Mouse (Mus musculus): ENCODE results near the gene Arfgap3. TPM values are rescaled to one million over a fixed set of nuclear protein-coding genes. Genes with fewer than 3 reads are reported as not detected.

Gene Arfgap3
- polyA plus RNA-seq, 1 experiment from 2014 or later = 60.8 TPM

DNA sequence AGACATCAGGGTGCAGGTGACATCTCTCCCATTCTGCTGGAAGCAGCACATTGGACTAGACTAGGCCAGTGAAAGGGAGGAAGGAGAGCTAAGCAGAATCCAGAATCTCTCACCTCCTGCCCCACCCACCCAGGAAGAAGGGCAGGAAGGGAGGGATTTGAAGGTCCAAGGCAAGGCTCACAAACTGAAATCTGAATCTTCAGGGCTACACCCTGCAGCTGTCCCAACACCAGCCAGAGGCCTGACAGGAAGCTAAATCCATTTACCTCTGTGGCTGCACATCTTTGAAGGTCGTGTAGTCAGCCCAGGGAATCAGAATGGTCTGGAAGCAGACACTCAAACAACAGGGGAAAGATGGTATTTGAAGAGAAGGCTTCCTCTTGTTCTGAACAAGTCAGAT, 84.8 kb downstream of the Arfgap3 start:
- 14% methylated on average over 1 of the region's 1 CpGs for WGBS
- no peak for ATAC-seq (ENCODE audit: insufficient number of reproducible peaks, insufficient read depth, low FRiP score, low read depth)
- Histone ChIP-seq H3K4me2 (replicated peaks; ENCODE audit: low read depth, low read length) (no peak overlapping the region), H3K9ac (replicated peaks; ENCODE audit: low read depth, low read length) (no peak overlapping the region), H3K4me3 (ENCODE audit: low read depth, low read length) (no peak overlapping the region), H3K4me1 (ENCODE audit: control insufficient read depth, insufficient read depth, low read length) (no peaks in the 10 kb centered on the region), H3K27ac (ENCODE audit: low read length) (no peak overlapping the region), H3K27me3 (ENCODE audit: control insufficient read depth, insufficient read depth, low read length) (no peaks in the 10 kb centered on the region), H3K9me3 (ENCODE audit: control insufficient read depth, low read depth, low read length) (no peaks in the 10 kb centered on the region), H3K36me3 (ENCODE audit: control insufficient read depth, insufficient read depth, low read length) (no peaks in the 10 kb centered on the region)

DNA sequence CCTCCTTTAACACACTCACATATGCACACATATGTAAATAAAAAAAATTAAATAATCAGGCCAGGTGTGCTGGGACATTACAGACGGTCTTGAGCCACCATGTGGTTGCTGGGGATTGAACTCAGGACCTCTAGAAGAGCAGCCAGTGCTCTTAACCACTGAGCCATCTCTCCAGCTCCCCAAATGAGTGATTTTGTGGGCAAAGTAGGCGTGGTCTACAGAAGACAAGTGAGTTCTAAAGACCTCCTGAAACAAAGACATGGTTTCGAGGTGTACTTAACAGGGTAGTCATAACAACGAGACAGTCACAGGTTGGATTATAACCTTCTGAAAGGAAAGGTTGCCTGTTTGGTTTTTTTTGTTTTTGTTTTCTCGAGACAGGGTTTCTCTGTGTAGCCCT, 86.6 kb downstream of the Arfgap3 start:
- ATAC-seq (ENCODE audit: insufficient number of reproducible peaks, insufficient read depth, low FRiP score, low read depth) = no peak
- Histone ChIP-seq H3K36me3 (ENCODE audit: control insufficient read depth, insufficient read depth, low read length) (no peaks in the 10 kb centered on the region), H3K4me1 (ENCODE audit: control insufficient read depth, insufficient read depth, low read length) (no peaks in the 10 kb centered on the region), H3K4me3 (ENCODE audit: low read depth, low read length) (no peak overlapping the region), H3K9me3 (ENCODE audit: control insufficient read depth, low read depth, low read length) (no peaks in the 10 kb centered on the region), H3K27me3 (ENCODE audit: control insufficient read depth, insufficient read depth, low read length) (no peaks in the 10 kb centered on the region), H3K27ac (ENCODE audit: low read length) (no peak overlapping the region), H3K4me2 (replicated peaks; ENCODE audit: low read depth, low read length) (no peak overlapping the region), H3K9ac (replicated peaks; ENCODE audit: low read depth, low read length) (no peak overlapping the region)
- 79% methylated on average over 5 of the region's 5 CpGs for WGBS

DNA sequence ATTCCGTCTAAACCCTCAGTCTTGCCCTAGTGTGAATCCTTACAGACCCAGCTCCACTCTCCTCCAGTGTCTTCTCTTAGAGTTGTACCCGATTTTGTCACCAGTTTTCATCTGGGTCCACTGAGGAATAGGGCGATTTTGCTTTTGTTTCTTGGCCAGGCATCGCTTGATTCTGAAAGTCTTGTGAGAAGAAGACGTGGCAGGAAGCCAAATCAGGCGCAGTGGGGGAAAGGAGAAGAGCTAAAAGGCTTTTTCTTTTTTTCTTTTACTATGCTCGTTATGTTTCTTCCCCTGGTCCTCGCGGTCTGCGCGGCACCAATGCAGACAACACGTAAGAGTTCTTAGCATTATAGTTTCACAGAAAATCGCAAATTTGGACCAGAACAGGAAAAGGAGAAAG, 92.1 kb downstream of the Arfgap3 start:
- Histone ChIP-seq H3K9me3 (ENCODE audit: control insufficient read depth, low read depth, low read length) (0 out of 2 replicates have a peak, but pooled peaks cover 2% of the 10 kb centered on the region), H3K9ac (replicated peaks; ENCODE audit: low read depth, low read length) (no peak overlapping the region), H3K36me3 (ENCODE audit: control insufficient read depth, insufficient read depth, low read length) (no peaks in the 10 kb centered on the region), H3K4me2 (replicated peaks; ENCODE audit: low read depth, low read length) (no peak overlapping the region), H3K27ac (ENCODE audit: low read length) (peak overlapping the region; percentile 44; the same call in 1 of the 2 replicates), H3K27me3 (ENCODE audit: control insufficient read depth, insufficient read depth, low read length) (no peaks in the 10 kb centered on the region), H3K4me1 (ENCODE audit: control insufficient read depth, insufficient read depth, low read length) (no peaks in the 10 kb centered on the region), H3K4me3 (ENCODE audit: low read depth, low read length) (no peak overlapping the region)
- no peak for ATAC-seq (ENCODE audit: insufficient number of reproducible peaks, insufficient read depth, low FRiP score, low read depth)
- WGBS = 68% methylated on average over 13 of the region's 13 CpGs

DNA sequence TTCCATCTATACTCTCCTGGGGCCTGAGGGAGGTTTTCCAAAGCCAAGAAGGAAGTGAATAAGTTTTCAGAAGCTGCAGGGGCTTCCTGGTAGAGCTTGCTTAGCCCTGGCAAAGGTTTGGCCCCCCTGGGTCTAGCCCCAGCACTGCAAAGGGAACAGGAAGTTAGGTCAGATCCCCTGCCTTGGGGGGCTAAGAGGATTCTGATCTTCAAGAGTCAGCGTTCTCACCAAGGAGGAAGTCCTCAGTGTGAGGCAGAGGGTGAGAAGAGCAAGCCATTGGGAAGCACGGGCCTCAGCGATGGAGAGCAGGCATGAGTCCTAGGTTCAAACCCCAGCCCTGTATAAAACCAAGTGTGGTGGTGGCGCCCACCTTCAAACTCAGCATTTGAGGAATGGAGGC, 93.6 kb downstream of the Arfgap3 start:
- Histone ChIP-seq H3K27me3 (ENCODE audit: control insufficient read depth, insufficient read depth, low read length) (0 out of 2 replicates have a peak, but pooled peaks cover 6% of the 10 kb centered on the region), H3K4me1 (ENCODE audit: control insufficient read depth, insufficient read depth, low read length) (0 out of 2 replicates have a peak, but pooled peaks cover 3% of the 10 kb centered on the region), H3K4me2 (replicated peaks; ENCODE audit: low read depth, low read length) (no peak overlapping the region), H3K4me3 (ENCODE audit: low read depth, low read length) (no peak overlapping the region), H3K9me3 (ENCODE audit: control insufficient read depth, low read depth, low read length) (0 out of 2 replicates have a peak, but pooled peaks cover 2% of the 10 kb centered on the region), H3K27ac (ENCODE audit: low read length) (no peak overlapping the region), H3K9ac (replicated peaks; ENCODE audit: low read depth, low read length) (no peak overlapping the region), H3K36me3 (ENCODE audit: control insufficient read depth, insufficient read depth, low read length) (no peaks in the 10 kb centered on the region)
- WGBS = 84% methylated on average over 4 of the region's 4 CpGs
- no peak for ATAC-seq (ENCODE audit: insufficient number of reproducible peaks, insufficient read depth, low FRiP score, low read depth)

DNA sequence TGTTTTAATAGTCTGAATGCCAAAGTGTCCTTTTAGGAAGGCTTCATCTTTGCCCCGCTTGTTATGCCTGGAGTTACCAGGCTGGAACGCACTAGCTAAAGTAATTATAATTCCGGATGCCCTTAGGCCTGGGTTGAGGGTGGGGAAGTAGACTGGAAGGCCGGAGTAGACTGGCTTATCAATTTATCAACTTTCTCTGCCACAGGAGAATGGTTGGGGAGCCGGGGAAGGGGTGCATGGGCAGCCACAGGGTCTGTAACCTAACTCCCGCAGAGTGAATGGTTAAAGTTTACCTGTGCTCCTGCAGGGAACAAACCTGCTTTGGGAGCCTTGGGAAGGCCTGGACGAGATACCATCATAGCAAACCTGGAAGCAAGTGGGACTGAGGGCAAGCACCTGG, 94.1 kb downstream of the Arfgap3 start:
- 0 out of 2 replicates have a peak, but pooled peaks cover 3% of the 10 kb centered on the region for H3K4me1 ChIP-seq (ENCODE audit: control insufficient read depth, insufficient read depth, low read length)
- no peak overlapping the region for H3K27ac ChIP-seq (ENCODE audit: low read length)
- WGBS = 79% methylated on average over 7 of the region's 7 CpGs
- no peaks in the 10 kb centered on the region for H3K36me3 ChIP-seq (ENCODE audit: control insufficient read depth, insufficient read depth, low read length)
- 0 out of 2 replicates have a peak, but pooled peaks cover 2% of the 10 kb centered on the region for H3K9me3 ChIP-seq (ENCODE audit: control insufficient read depth, low read depth, low read length)
- H3K4me3 ChIP-seq (ENCODE audit: low read depth, low read length) = no peak overlapping the region
- H3K27me3 ChIP-seq (ENCODE audit: control insufficient read depth, insufficient read depth, low read length) = 0 out of 2 replicates have a peak, but pooled peaks cover 6% of the 10 kb centered on the region
- no peak overlapping the region for H3K4me2 ChIP-seq (replicated peaks; ENCODE audit: low read depth, low read length)
- ATAC-seq (ENCODE audit: insufficient number of reproducible peaks, insufficient read depth, low FRiP score, low read depth) = no peak
- no peak overlapping the region for H3K9ac ChIP-seq (replicated peaks; ENCODE audit: low read depth, low read length)

DNA sequence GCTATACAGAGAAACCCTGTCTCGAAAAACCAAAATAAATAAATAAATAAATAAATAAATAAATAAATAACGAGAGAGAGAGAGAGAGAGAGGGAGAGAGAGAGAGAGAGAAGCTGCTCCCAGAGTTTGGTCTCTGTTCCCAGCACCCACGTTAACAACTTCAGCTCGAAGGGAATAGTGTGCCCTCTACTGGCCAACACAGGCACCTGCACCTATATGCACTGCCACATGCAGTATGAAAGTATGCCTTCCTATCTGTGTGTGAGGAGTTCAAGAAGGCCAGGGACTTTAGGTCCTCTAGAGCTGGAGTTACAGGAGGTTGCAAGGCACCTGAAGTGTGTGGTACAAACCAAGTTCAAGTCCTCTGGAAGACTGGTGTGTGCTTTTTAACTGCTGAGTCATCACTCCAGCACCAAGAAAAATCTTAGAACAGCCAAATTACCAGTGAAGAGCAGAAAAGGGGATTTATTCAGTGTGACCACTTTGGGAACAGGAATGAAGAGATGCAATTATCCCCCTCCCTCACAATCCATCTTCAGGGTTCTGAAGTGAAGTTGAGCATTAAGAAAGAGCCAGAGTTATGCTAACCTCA, 94.8 kb downstream of the Arfgap3 start:
- Histone ChIP-seq H3K4me3 (ENCODE audit: low read depth, low read length) (no peak overlapping the region), H3K36me3 (ENCODE audit: control insufficient read depth, insufficient read depth, low read length) (no peaks in the 10 kb centered on the region), H3K9me3 (ENCODE audit: control insufficient read depth, low read depth, low read length) (0 out of 2 replicates have a peak, but pooled peaks cover 2% of the 10 kb centered on the region), H3K9ac (replicated peaks; ENCODE audit: low read depth, low read length) (no peak overlapping the region), H3K27me3 (ENCODE audit: control insufficient read depth, insufficient read depth, low read length) (0 out of 2 replicates have a peak, but pooled peaks cover 8% of the 10 kb centered on the region), H3K4me2 (replicated peaks; ENCODE audit: low read depth, low read length) (no peak overlapping the region), H3K27ac (ENCODE audit: low read length) (no peak overlapping the region), H3K4me1 (ENCODE audit: control insufficient read depth, insufficient read depth, low read length) (0 out of 2 replicates have a peak, but pooled peaks cover 3% of the 10 kb centered on the region)
- ATAC-seq (ENCODE audit: insufficient number of reproducible peaks, insufficient read depth, low FRiP score, low read depth) = no peak
- WGBS = 92% methylated on average over 4 of the region's 4 CpGs

DNA sequence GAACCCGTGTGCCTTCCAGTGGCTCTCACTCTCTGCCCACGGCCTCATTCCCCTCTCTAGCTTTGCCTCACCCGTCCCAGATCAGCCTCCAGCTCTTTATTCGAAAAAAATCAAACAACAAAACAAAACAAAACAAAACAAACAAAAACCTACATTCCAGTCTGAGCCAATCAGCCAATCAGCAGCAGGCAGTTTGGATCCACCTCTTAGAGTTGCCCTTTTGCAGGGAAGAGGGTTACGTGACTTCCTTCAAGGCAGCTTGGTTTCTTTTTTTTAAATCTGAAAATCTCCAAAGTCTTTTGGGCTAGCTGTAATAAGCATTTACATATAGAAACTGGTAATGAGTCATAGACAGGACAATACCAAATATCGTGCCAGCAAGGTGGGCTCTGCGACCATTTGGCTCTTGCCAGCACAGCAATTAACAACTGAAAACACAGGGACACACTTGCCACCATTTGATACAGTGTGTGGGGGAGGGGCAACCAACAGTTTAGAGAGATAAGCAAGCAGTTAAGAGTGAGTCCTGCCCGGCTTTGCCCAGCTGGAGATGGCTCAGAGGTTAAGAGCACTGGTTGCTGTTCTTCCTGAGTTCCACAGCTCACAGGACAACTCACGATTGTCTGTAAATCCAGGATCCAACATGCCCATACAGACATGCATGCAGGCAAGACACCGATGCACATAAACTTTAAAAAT, 95.5 kb downstream of the Arfgap3 start:
- no peak for ATAC-seq (ENCODE audit: insufficient number of reproducible peaks, insufficient read depth, low FRiP score, low read depth)
- no peak overlapping the region for H3K9ac ChIP-seq (replicated peaks; ENCODE audit: low read depth, low read length)
- H3K27me3 ChIP-seq (ENCODE audit: control insufficient read depth, insufficient read depth, low read length) = 0 out of 2 replicates have a peak, but pooled peaks cover 9% of the 10 kb centered on the region
- no peaks in the 10 kb centered on the region for H3K36me3 ChIP-seq (ENCODE audit: control insufficient read depth, insufficient read depth, low read length)
- no peak overlapping the region for H3K27ac ChIP-seq (ENCODE audit: low read length)
- 59% methylated on average over 10 of the region's 10 CpGs for WGBS
- 0 out of 2 replicates have a peak, but pooled peaks cover 3% of the 10 kb centered on the region for H3K4me1 ChIP-seq (ENCODE audit: control insufficient read depth, insufficient read depth, low read length)
- H3K4me2 ChIP-seq (replicated peaks; ENCODE audit: low read depth, low read length) = no peak overlapping the region
- 0 out of 2 replicates have a peak, but pooled peaks cover 2% of the 10 kb centered on the region for H3K9me3 ChIP-seq (ENCODE audit: control insufficient read depth, low read depth, low read length)
- H3K4me3 ChIP-seq (ENCODE audit: low read depth, low read length) = no peak overlapping the region

DNA sequence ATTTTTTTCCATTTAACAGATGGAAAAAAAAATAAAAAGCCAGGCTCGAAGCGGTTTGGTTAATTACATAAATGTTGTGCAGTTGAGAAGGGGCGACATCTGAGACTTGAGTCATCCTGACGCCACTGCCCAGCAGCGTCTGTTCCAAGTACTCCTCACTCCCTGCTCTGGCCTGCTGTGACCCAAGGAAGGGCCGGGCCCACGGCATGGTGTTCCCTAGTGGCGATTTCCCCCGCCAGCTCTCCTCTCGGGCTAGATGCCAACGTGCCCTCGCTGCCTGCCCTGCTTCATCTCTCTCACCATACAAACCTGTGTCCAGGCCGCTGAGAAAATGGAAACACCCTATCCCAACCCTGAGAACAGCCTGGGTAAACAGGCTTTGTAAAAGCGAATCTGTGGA, 98.0 kb downstream of the Arfgap3 start:
- 66% methylated on average over 14 of the region's 14 CpGs for WGBS
- Histone ChIP-seq H3K9ac (replicated peaks; ENCODE audit: low read depth, low read length) (no peak overlapping the region), H3K4me3 (ENCODE audit: low read depth, low read length) (no peak overlapping the region), H3K27ac (ENCODE audit: low read length) (no peak overlapping the region), H3K9me3 (ENCODE audit: control insufficient read depth, low read depth, low read length) (0 out of 2 replicates have a peak, but pooled peaks cover 2% of the 10 kb centered on the region), H3K4me1 (ENCODE audit: control insufficient read depth, insufficient read depth, low read length) (0 out of 2 replicates have a peak, but pooled peaks cover 3% of the 10 kb centered on the region), H3K27me3 (ENCODE audit: control insufficient read depth, insufficient read depth, low read length) (0 out of 2 replicates have a peak, but pooled peaks cover 9% of the 10 kb centered on the region), H3K36me3 (ENCODE audit: control insufficient read depth, insufficient read depth, low read length) (no peaks in the 10 kb centered on the region), H3K4me2 (replicated peaks; ENCODE audit: low read depth, low read length) (peak overlapping the region; percentile 98; the same call in 1 of the 2 replicates)
- no peak for ATAC-seq (ENCODE audit: insufficient number of reproducible peaks, insufficient read depth, low FRiP score, low read depth)
